Mouse (Mus musculus): ENCODE measurements around the gene Ap5z1.

- no peak for TF ChIP-seq FLI1 (IDR thresholded peaks at IDR 0.05; ENCODE audit: low read length)
- TF ChIP-seq GATA1 (IDR thresholded peaks at IDR 0.05; ENCODE audit: borderline replicate concordance, low read length): no peak
Measured at GRCm38 (mm10) chr5:142510061-142510414, 46.3 kb downstream of the Ap5z1 start.
